ENCODE assay signal across 9 mouse cellular contexts in genomic region chr3:90220088-90220487, GRCm38 (mm10). TPM values are rescaled to one million over a fixed set of nuclear protein-coding genes. Genes with fewer than 3 reads are reported as not detected.
DNase-seq lines count a peak whose midpoint lies in the region; ATAC-seq and TF ChIP-seq lines count a peak whose summit lies in the region.
"Had no signal": no experiment of that assay in that cellular context is flagged by ENCODE, and none has a peak within 500 bp of the region (broad histone marks: within the 10 kb centered on the region; RNA-seq: fewer than 3 reads in every experiment).

No protein-coding gene starts in this region.

- H3K27ac ChIP-seq in CH12.LX (ENCODE audit: insufficient read depth, low read depth) = no peak overlapping the region
- H3K27ac ChIP-seq in heart, embryonic 13.5 days (replicated peaks) = peak overlapping the region; percentile 92
- H3K27ac ChIP-seq in liver, postnatal 0 days (ENCODE audit: low read depth) = peak overlapping the region; percentile 75
- no peak overlapping the region for H3K27ac ChIP-seq in neural tube, embryonic 12.5 days

- ATAC-seq in heart, embryonic 13.5 days (ENCODE audit: extremely low read depth, insufficient number of reproducible peaks, low FRiP score, low TSS enrichment) = no peak
- ATAC-seq in liver, postnatal 0 days = peak; percentile 72
- peak; percentile 34; the same call in 1 of the 2 replicates for ATAC-seq in neural tube, embryonic 12.5 days (ENCODE audit: low FRiP score, low read depth)

- no peak for TF ChIP-seq EP300 in CH12.LX (IDR thresholded peaks at IDR 0.05; ENCODE audit: low read length)
- no peak for TF ChIP-seq EP300 in liver, postnatal 0 days (IDR thresholded peaks at IDR 0.05; ENCODE audit: low read depth)

- no peaks in the 10 kb centered on the region for H3K9me3 ChIP-seq in CH12.LX (replicated peaks; ENCODE audit: low read length)
- no peaks in the 10 kb centered on the region for H3K9me3 ChIP-seq in heart, embryonic 13.5 days
- no peaks in the 10 kb centered on the region for H3K9me3 ChIP-seq in liver, postnatal 0 days (ENCODE audit: low read length)
- no peaks in the 10 kb centered on the region for H3K9me3 ChIP-seq in neural tube, embryonic 12.5 days

- 18% methylated on average over 6 of the region's 6 CpGs for WGBS in heart, embryonic 13.5 days
- 8% methylated on average over 6 of the region's 6 CpGs for WGBS in liver, postnatal 0 days (ENCODE audit: insufficient replicate concordance)
- WGBS in neural tube, embryonic 12.5 days = 17% methylated on average over 6 of the region's 6 CpGs

- in situ Hi-C loops in CH12.LX (cut with MboI; ENCODE audit: low pct_ligation_motif_present, low pct_unique_long_range_greater_than_20kb, low sequenced_read_pairs) = loop anchor here (5.0 kb wide), 1 partner anchor 152 kb away; no protein-coding TSS in a partner anchor

- DNase-seq in CH12.LX (ENCODE audit: extremely low read depth) = peak; percentile 63
- peak; percentile 39 to 49 for DNase-seq in adrenal gland, adult 18-20 months (ENCODE audit: low spot score in 2 of 2)
- peak; percentile 61 for DNase-seq in embryo, embryonic 9.5 days (ENCODE audit: extremely low spot score)
- peak; percentile 64 for DNase-seq in kidney, postnatal 14 days
- peak; percentile 57 for DNase-seq in liver, postnatal 0 days
- no peak for DNase-seq in ovary, postnatal 36 days (ENCODE audit: low spot score)

- no peaks in the 10 kb centered on the region for H3K36me3 ChIP-seq in CH12.LX (replicated peaks in 1 of 2; ENCODE audit: control insufficient read depth in 1 of 2, insufficient read depth in 1 of 2, low read length in 1 of 2)
- peaks cover 16% of the 10 kb centered on the region for H3K36me3 ChIP-seq in heart, embryonic 13.5 days
- H3K36me3 ChIP-seq in liver, postnatal 0 days (replicated peaks; ENCODE audit: insufficient read depth, low read length) = no peaks in the 10 kb centered on the region
- H3K36me3 ChIP-seq in neural tube, embryonic 12.5 days = peaks cover 8% of the 10 kb centered on the region

- H3K4me2 ChIP-seq in CH12.LX (ENCODE audit: insufficient read depth, low read depth, poor library complexity, severe bottlenecking) = peak overlapping the region; percentile 60
- peak overlapping the region; percentile 82 for H3K4me2 ChIP-seq in heart, embryonic 13.5 days
- peak overlapping the region; percentile 94 for H3K4me2 ChIP-seq in liver, postnatal 0 days (ENCODE audit: low read depth, low read length)
- peak overlapping the region; percentile 80 for H3K4me2 ChIP-seq in neural tube, embryonic 12.5 days (replicated peaks)

- peak overlapping the region; percentile 45; the same call in 1 of the 2 replicates for H3K9ac ChIP-seq in CH12.LX (ENCODE audit: insufficient read depth, low read depth)
- H3K9ac ChIP-seq in heart, embryonic 13.5 days = peak overlapping the region; percentile 88
- peak overlapping the region; percentile 68 for H3K9ac ChIP-seq in liver, postnatal 0 days (replicated peaks)
- no peak overlapping the region for H3K9ac ChIP-seq in neural tube, embryonic 12.5 days

- peaks cover 6 to 28% of the 10 kb centered on the region in 2 experiments; a peak in 3 of 4 replicates for H3K4me1 ChIP-seq in CH12.LX (ENCODE audit: control insufficient read depth in 1 of 2, insufficient read depth in 2 of 2)
- H3K4me1 ChIP-seq in heart, embryonic 13.5 days = peaks cover 32% of the 10 kb centered on the region
- peaks cover 17% of the 10 kb centered on the region for H3K4me1 ChIP-seq in liver, postnatal 0 days (ENCODE audit: insufficient read depth)
- H3K4me1 ChIP-seq in neural tube, embryonic 12.5 days = peaks cover 11% of the 10 kb centered on the region

- peak; percentile 84 for TF ChIP-seq RAD21 in CH12.LX (IDR thresholded peaks at IDR 0.05; ENCODE audit: low read depth, low read length)

- TF ChIP-seq CTCF in CH12.LX (conservative IDR thresholded peaks at IDR 0.05 in 1 of 2, IDR thresholded peaks at IDR 0.05 in 1 of 2; ENCODE audit: low read depth in 2 of 2, low read length in 2 of 2) = peak in 1 of 2 experiments; percentile 88; a peak in 3 of 4 replicates
- TF ChIP-seq CTCF in liver, postnatal 0 days (IDR thresholded peaks at IDR 0.05; ENCODE audit: low read depth) = peak; percentile 78

- H3K4me3 ChIP-seq in CH12.LX (replicated peaks in 1 of 3; ENCODE audit: low read depth in 2 of 3, low read length in 2 of 3, poor library complexity in 1 of 3) = no peak overlapping the region
- H3K4me3 ChIP-seq in heart, embryonic 13.5 days = peak overlapping the region; percentile 67
- H3K4me3 ChIP-seq in liver, postnatal 0 days (ENCODE audit: low read depth, low read length) = peak overlapping the region; percentile 56
- peak overlapping the region; percentile 36 for H3K4me3 ChIP-seq in neural tube, embryonic 12.5 days

- dilution Hi-C loops in CH12.LX (cut with MboI; ENCODE audit: extremely low pct_ligation_motif_present, extremely low pct_unique_long_range_greater_than_20kb, low sequenced_read_pairs) = no loop called here

- no peaks in the 10 kb centered on the region for H3K79me2 ChIP-seq in CH12.LX (replicated peaks; ENCODE audit: control insufficient read depth, extremely low read depth, insufficient read depth, poor library complexity, severe bottlenecking)

- no peaks in the 10 kb centered on the region for H3K27me3 ChIP-seq in CH12.LX (replicated peaks)
- no peaks in the 10 kb centered on the region for H3K27me3 ChIP-seq in heart, embryonic 13.5 days (replicated peaks)
- no peaks in the 10 kb centered on the region for H3K27me3 ChIP-seq in liver, postnatal 0 days (ENCODE audit: insufficient read depth, low read length)
- H3K27me3 ChIP-seq in neural tube, embryonic 12.5 days (replicated peaks) = no peaks in the 10 kb centered on the region

- TF ChIP-seq POLR2A in CH12.LX (IDR thresholded peaks at IDR 0.05; ENCODE audit: low read depth, low read length) = no peak

TF ChIP-seq in CH12.LX, 34 proteins besides CTCF, POLR2A, EP300 and RAD21:
- TF ChIP-seq SIN3A (IDR thresholded peaks at IDR 0.05; ENCODE audit: low read length) (peak; percentile 60), HCFC1 (IDR thresholded peaks at IDR 0.05; ENCODE audit: low read depth, low read length) (0 out of 2 replicates have a peak, but pooled peaks have one; percentile 10), ZC3H11A (IDR thresholded peaks at IDR 0.05; ENCODE audit: low read depth, low read length) (peak; percentile 47), NELFE (IDR thresholded peaks at IDR 0.05; ENCODE audit: low read depth, low read length) (0 out of 2 replicates have a peak, but pooled peaks have one; percentile 19), JUND (conservative IDR thresholded peaks at IDR 0.05; ENCODE audit: low read depth, low read length) (no peak), MAFK (IDR thresholded peaks at IDR 0.05; ENCODE audit: insufficient replicate concordance, low read length) (no peak), SMC3 (IDR thresholded peaks at IDR 0.05; ENCODE audit: low read depth, low read length) (peak; percentile 91)

RNA-seq across cellular contexts. Expression of gene Rab13, which starts 6.6 kb away (rescaled TPM):
- total RNA-seq in CH12.LX (2012; rRNA removed) = 2.3 and 3.3 TPM in 2 replicates
- 0.34 TPM in 1 of 2 replicates, not detected in the other for total RNA-seq in CH12.LX (2014; rRNA removed)
- 0.23 and 0.63 TPM in 2 replicates for polyA plus RNA-seq in CH12.LX (2012; ENCODE audit: insufficient read length, low read depth)
- total RNA-seq in adrenal gland, adult 18-20 months (2021) = 10 to 100 TPM; 21.1 to 30.8 TPM
- 30.8 and 31.0 TPM in 2 replicates for polyA plus RNA-seq in heart, embryonic 13.5 days (2015; fragmentation: Nextera tagmentation; extraction: Ambion mirVana)
- 4.9 and 6.1 TPM in 2 replicates for polyA plus RNA-seq in liver, postnatal 0 days (2015; fragmentation: Nextera tagmentation; extraction: Ambion mirVana)
- polyA plus RNA-seq in neural tube, embryonic 12.5 days (2016; fragmentation: Nextera tagmentation; extraction: Ambion mirVana) = 22.3 and 23.4 TPM in 2 replicates

RNA-seq across cellular contexts. Expression of gene Rps27, which starts 6.6 kb away (rescaled TPM):
- total RNA-seq in CH12.LX (2012; rRNA removed) (3,858 and 4,378 TPM in 2 replicates), CH12.LX (2014; rRNA removed) (2,142 and 2,224 TPM in 2 replicates)
- 1,222 and 1,264 TPM in 2 replicates for polyA plus RNA-seq in CH12.LX (2012; ENCODE audit: insufficient read length, low read depth)
- 1,000 to 10,000 TPM; 2,116 to 2,128 TPM for total RNA-seq in adrenal gland, adult 18-20 months (2021)
- polyA plus RNA-seq in heart, embryonic 13.5 days (2015; fragmentation: Nextera tagmentation; extraction: Ambion mirVana) = 878 and 976 TPM in 2 replicates
- polyA plus RNA-seq in liver, postnatal 0 days (2015; fragmentation: Nextera tagmentation; extraction: Ambion mirVana) = 821 and 885 TPM in 2 replicates
- 952 and 1,028 TPM in 2 replicates for polyA plus RNA-seq in neural tube, embryonic 12.5 days (2016; fragmentation: Nextera tagmentation; extraction: Ambion mirVana)

RNA-seq across cellular contexts. Expression of gene Jtb, which starts 11.3 kb away (rescaled TPM):
- 50.8 and 62.9 TPM in 2 replicates for total RNA-seq in CH12.LX (2012; rRNA removed)
- 54.2 and 70.3 TPM in 2 replicates for total RNA-seq in CH12.LX (2014; rRNA removed)
- polyA plus RNA-seq in CH12.LX (2012; ENCODE audit: insufficient read length, low read depth) = 67.4 and 73.6 TPM in 2 replicates
- total RNA-seq in adrenal gland, adult 18-20 months (2021) = 10 to 100 TPM; 66.2 to 72.2 TPM
- polyA plus RNA-seq in heart, embryonic 13.5 days (2015; fragmentation: Nextera tagmentation; extraction: Ambion mirVana) = 72.2 and 78.9 TPM in 2 replicates
- 68.7 and 74.3 TPM in 2 replicates for polyA plus RNA-seq in liver, postnatal 0 days (2015; fragmentation: Nextera tagmentation; extraction: Ambion mirVana)
- 86.3 and 86.7 TPM in 2 replicates for polyA plus RNA-seq in neural tube, embryonic 12.5 days (2016; fragmentation: Nextera tagmentation; extraction: Ambion mirVana)

RNA-seq across cellular contexts. Expression of gene Creb3l4, which starts 23.2 kb away (rescaled TPM):
- total RNA-seq in CH12.LX (2012; rRNA removed) (0.25 and 0.89 TPM in 2 replicates), CH12.LX (2014; rRNA removed) (0.21 and 0.72 TPM in 2 replicates)
- polyA plus RNA-seq in CH12.LX (2012; ENCODE audit: insufficient read length, low read depth) = 0.59 and 0.70 TPM in 2 replicates
- total RNA-seq in adrenal gland, adult 18-20 months (2021) = under 1 TPM; 0.36 to 0.38 TPM
- polyA plus RNA-seq in heart, embryonic 13.5 days (2015; fragmentation: Nextera tagmentation; extraction: Ambion mirVana) = 2.4 and 3.0 TPM in 2 replicates
- 0.15 and 0.41 TPM in 2 replicates for polyA plus RNA-seq in liver, postnatal 0 days (2015; fragmentation: Nextera tagmentation; extraction: Ambion mirVana)
- polyA plus RNA-seq in neural tube, embryonic 12.5 days (2016; fragmentation: Nextera tagmentation; extraction: Ambion mirVana) = 3.8 and 4.2 TPM in 2 replicates
- total RNA-seq: left cerebral cortex, postnatal 36 days had no signal

RNA-seq across cellular contexts. Expression of gene Slc39a1, which starts 27.9 kb away (rescaled TPM):
- total RNA-seq in CH12.LX (2012; rRNA removed) (42.2 and 44.4 TPM in 2 replicates), CH12.LX (2014; rRNA removed) (22.9 and 23.8 TPM in 2 replicates)
- 40.4 and 40.7 TPM in 2 replicates for polyA plus RNA-seq in CH12.LX (2012; ENCODE audit: insufficient read length, low read depth)
- 100 to 1,000 TPM; 115 to 116 TPM for total RNA-seq in adrenal gland, adult 18-20 months (2021)
- 79.0 and 88.2 TPM in 2 replicates for polyA plus RNA-seq in heart, embryonic 13.5 days (2015; fragmentation: Nextera tagmentation; extraction: Ambion mirVana)
- polyA plus RNA-seq in liver, postnatal 0 days (2015; fragmentation: Nextera tagmentation; extraction: Ambion mirVana) = 41.7 and 54.0 TPM in 2 replicates
- 33.8 and 44.2 TPM in 2 replicates for polyA plus RNA-seq in neural tube, embryonic 12.5 days (2016; fragmentation: Nextera tagmentation; extraction: Ambion mirVana)

Comparison
In these comparisons a context has a peak if more than half of its experiments do, and no peak if none do; other contexts are left out.
1. H3K27ac ChIP-seq: peak in heart, embryonic 13.5 days (single experiment) and liver, postnatal 0 days (single experiment); none in CH12.LX (single experiment) and neural tube, embryonic 12.5 days (single experiment).
2. H3K4me3 ChIP-seq: peak in heart, embryonic 13.5 days (single experiment), liver, postnatal 0 days (single experiment) and neural tube, embryonic 12.5 days (single experiment); none in CH12.LX (0 of 3).
3. Peak in every context shown above with its lines, with median percentiles within 50 percentile points of each other: H3K4me2 ChIP-seq.